Mouse (Mus musculus): ENCODE data around the gene Gm17521.

GRCm38 (mm10) chrX:123043956-123044355, 14.5 kb upstream of the Gm17521 start:
- no peak for TF ChIP-seq JUND (IDR thresholded peaks at IDR 0.05; ENCODE audit: low read depth, low read length)
- TF ChIP-seq EP300 (IDR thresholded peaks at IDR 0.05; ENCODE audit: low read depth in 1 of 2, low read length in 2 of 2), result no peak
- no peak for TF ChIP-seq CHD2 (IDR thresholded peaks at IDR 0.05; ENCODE audit: low read length)
- TF ChIP-seq MAX (IDR thresholded peaks at IDR 0.05; ENCODE audit: low read length), result no peak
- no peak for TF ChIP-seq USF1 (IDR thresholded peaks at IDR 0.05; ENCODE audit: low read depth, low read length)
- TF ChIP-seq SIN3A (IDR thresholded peaks at IDR 0.05; ENCODE audit: low read length), result no peak
- TF ChIP-seq CTCF (IDR thresholded peaks at IDR 0.05 in 2 of 3, conservative IDR thresholded peaks at IDR 0.05 in 1 of 3; ENCODE audit: control insufficient read depth in 1 of 3, insufficient read depth in 1 of 3, low read depth in 2 of 3, low read length in 3 of 3, poor library complexity in 1 of 3, severe bottlenecking in 1 of 3), result no peak
- no peak for TF ChIP-seq RCOR1 (IDR thresholded peaks at IDR 0.05; ENCODE audit: low read depth, low read length)

Data from MEL (cell line).